In the genomic region with DNA sequence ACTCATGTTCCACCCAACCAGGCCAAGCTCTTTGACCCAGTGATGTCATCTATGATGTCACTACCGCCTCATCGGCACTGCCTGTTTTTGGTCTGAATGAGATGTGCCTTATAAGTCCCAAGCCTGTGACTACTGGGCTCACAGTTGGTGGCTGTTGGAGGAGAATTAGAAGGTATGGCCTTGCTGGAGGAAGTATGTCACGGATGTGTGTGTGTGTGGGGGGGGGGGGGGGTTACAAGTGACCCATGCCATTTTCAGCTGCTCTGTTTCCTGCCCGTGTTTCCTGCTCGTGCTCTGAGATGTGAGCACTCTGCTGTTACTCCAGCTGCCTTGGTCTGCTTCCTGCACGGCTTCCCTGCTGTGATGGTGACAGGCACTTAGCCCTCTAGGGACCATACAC, we compare ENCODE assay signal across 11 mouse cellular contexts. TPM values are rescaled to one million over a fixed set of nuclear protein-coding genes. Genes with fewer than 3 reads are reported as not detected.
DNase-seq lines count a peak whose midpoint lies in the region; ATAC-seq lines count a peak whose summit lies in the region.
"Had no signal": no experiment of that assay in that cellular context is flagged by ENCODE, and none has a peak within 500 bp of the region (broad histone marks: within the 10 kb centered on the region; RNA-seq: fewer than 3 reads in every experiment).

No protein-coding gene starts in this region.

- intact Hi-C loops in heart, postnatal 36 days (cut with DNase I): no loop called here

- H3K4me1 ChIP-seq in heart, embryonic 12.5 days (replicated peaks): peaks cover 26% of the 10 kb centered on the region
- H3K4me1 ChIP-seq in liver, embryonic 11.5 days (replicated peaks; ENCODE audit: control insufficient read depth, insufficient read depth, low read length): 0 out of 2 replicates have a peak, but pooled peaks cover 5% of the 10 kb centered on the region
- peaks cover 18% of the 10 kb centered on the region for H3K4me1 ChIP-seq in midbrain, embryonic 10.5 days

- no peak overlapping the region for H3K4me2 ChIP-seq in heart, embryonic 12.5 days
- H3K4me2 ChIP-seq in liver, embryonic 11.5 days: no peak overlapping the region
- H3K4me2 ChIP-seq: stomach, embryonic 15.5 days had no signal

- no peak for DNase-seq in heart, postnatal 36 days
- DNase-seq in ZHBTc4 (ENCODE audit: low read depth, low spot score): peak; percentile 81
- no peak for DNase-seq in liver, embryonic 11.5 days (ENCODE audit: low spot score)
- DNase-seq in spleen, adult 18-20 months: peak; percentile 34 to 52
- no peak for DNase-seq in right cerebral cortex, postnatal 25 days
- DNase-seq in Muller cell, postnatal 12 days (ENCODE audit: inconsistent ontology term): no peak
- DNase-seq in midbrain, embryonic 10.5 days (ENCODE audit: low spot score): no peak

- peak; percentile 40; the same call in 1 of the 2 replicates for ATAC-seq in heart, embryonic 12.5 days (ENCODE audit: insufficient number of reproducible peaks, low FRiP score)
- ATAC-seq in liver, embryonic 11.5 days (replicated peaks; ENCODE audit: low FRiP score): peak; percentile 24; the same call in 1 of the 2 replicates

- H3K27ac ChIP-seq in heart, embryonic 12.5 days (ENCODE audit: poor library complexity, severe bottlenecking): 0 out of 2 replicates have a peak overlapping the region, but pooled peaks have one; percentile 42
- H3K27ac ChIP-seq in liver, embryonic 11.5 days (ENCODE audit: low read depth, low read length): no peak overlapping the region
- no peak overlapping the region for H3K27ac ChIP-seq in midbrain, embryonic 10.5 days (replicated peaks)
- H3K27ac ChIP-seq: layer of hippocampus, adult 2 months; stomach, embryonic 15.5 days had no signal

- 73% methylated on average over 6 of the region's 6 CpGs for WGBS in heart, embryonic 12.5 days
- 52% methylated on average over 6 of the region's 6 CpGs for WGBS in liver, embryonic 11.5 days
- 88% methylated on average over 6 of the region's 6 CpGs for WGBS in midbrain, embryonic 10.5 days

- H3K36me3 ChIP-seq in heart, embryonic 12.5 days: no peaks in the 10 kb centered on the region
- no peaks in the 10 kb centered on the region for H3K36me3 ChIP-seq in liver, embryonic 11.5 days (ENCODE audit: control insufficient read depth, insufficient read depth, low read length)
- no peaks in the 10 kb centered on the region for H3K36me3 ChIP-seq in midbrain, embryonic 10.5 days
- H3K36me3 ChIP-seq: G1E; stomach, embryonic 15.5 days had no signal

- H3K4me3 ChIP-seq in heart, embryonic 12.5 days: no peak overlapping the region
- no peak overlapping the region for H3K4me3 ChIP-seq in liver, embryonic 11.5 days (ENCODE audit: low read depth, low read length)
- no peak overlapping the region for H3K4me3 ChIP-seq in midbrain, embryonic 10.5 days
- H3K4me3 ChIP-seq: layer of hippocampus, adult 2 months; stomach, embryonic 15.5 days had no signal

- 0 out of 2 replicates have a peak, but pooled peaks cover 3% of the 10 kb centered on the region for H3K9me3 ChIP-seq in heart, embryonic 12.5 days (replicated peaks)
- H3K9me3 ChIP-seq in liver, embryonic 11.5 days (ENCODE audit: control insufficient read depth, low read length): no peaks in the 10 kb centered on the region
- H3K9me3 ChIP-seq in midbrain, embryonic 10.5 days (replicated peaks): no peaks in the 10 kb centered on the region
- H3K9me3 ChIP-seq: G1E; stomach, embryonic 15.5 days had no signal

- H3K9ac ChIP-seq in heart, embryonic 12.5 days: no peak overlapping the region
- no peak overlapping the region for H3K9ac ChIP-seq in liver, embryonic 11.5 days (ENCODE audit: low read depth, low read length)
- H3K9ac ChIP-seq: stomach, embryonic 15.5 days had no signal

- no peaks in the 10 kb centered on the region for H3K27me3 ChIP-seq in heart, embryonic 12.5 days (replicated peaks)
- no peaks in the 10 kb centered on the region for H3K27me3 ChIP-seq in liver, embryonic 11.5 days (replicated peaks; ENCODE audit: control insufficient read depth, insufficient read depth, low read length)
- H3K27me3 ChIP-seq in midbrain, embryonic 10.5 days (ENCODE audit: low read depth, poor library complexity, severe bottlenecking): no peaks in the 10 kb centered on the region
- H3K27me3 ChIP-seq: stomach, embryonic 15.5 days had no signal

RNA-seq across cellular contexts. Expression of a gene that starts 56.8 kb away (rescaled TPM):
- polyA plus RNA-seq in heart, embryonic 12.5 days (2016; fragmentation: Nextera tagmentation; extraction: Ambion mirVana): 455 and 460 TPM in 2 replicates
- 10 to 100 TPM; 42.1 to 43.8 TPM for total RNA-seq in heart, postnatal 36 days (2021)
- 294 and 295 TPM in 2 replicates for polyA plus RNA-seq in liver, embryonic 11.5 days (2014; fragmentation: Nextera tagmentation; extraction: Ambion mirVana)
- polyA plus RNA-seq in midbrain, embryonic 10.5 days (2016; fragmentation: Nextera tagmentation; extraction: Ambion mirVana): 947 and 1,037 TPM in 2 replicates
- polyA plus RNA-seq: G1E had no signal

Comparison
In these comparisons a context has a peak if more than half of its experiments do, and no peak if none do; other contexts are left out.
1. DNase-seq: peak in ZHBTc4 (single experiment) and spleen, adult 18-20 months (2 of 2); none in heart, postnatal 36 days (0 of 2), liver, embryonic 11.5 days (single experiment), right cerebral cortex, postnatal 25 days (single experiment), Muller cell, postnatal 12 days (single experiment) and midbrain, embryonic 10.5 days (single experiment).